Mouse (Mus musculus): Measurements from ENCODE around the gene Sf1. TPM values are rescaled to one million over a fixed set of nuclear protein-coding genes. Genes with fewer than 3 reads are reported as not detected.

The Sf1 gene
- polyA plus RNA-seq, 1 experiment from 2014 or later = 275 TPM

DNA sequence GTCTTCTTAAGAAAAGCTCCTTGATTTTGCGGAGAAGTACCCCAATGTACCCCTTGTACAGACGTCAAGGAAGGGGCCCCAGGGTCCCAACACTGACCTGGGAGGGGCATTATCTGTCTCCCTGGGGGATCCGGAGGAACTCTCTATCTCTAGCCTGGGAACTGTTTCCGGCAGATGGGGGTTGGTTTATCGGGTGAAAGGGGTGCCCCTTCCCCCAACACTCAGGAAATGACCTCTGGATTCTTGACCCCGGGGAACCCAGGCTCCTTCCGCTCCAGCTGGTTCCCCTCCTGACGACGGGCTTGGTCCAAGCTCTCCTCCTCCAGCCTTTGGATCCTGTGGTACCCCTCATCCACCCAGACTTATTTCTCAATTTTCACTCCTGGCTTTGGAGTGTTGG is 38.5 kb downstream of the Sf1 start:
- DNase-seq (ENCODE audit: low spot score) (no peak), ATAC-seq (replicated peaks; ENCODE audit: low FRiP score) (no peak)
- Histone ChIP-seq H3K9ac (ENCODE audit: low read length) (peak overlapping the region; percentile 32; the same call in 1 of the 2 replicates), H3K27me3 (ENCODE audit: control insufficient read depth, insufficient read depth, low read length) (peaks cover 16% of the 10 kb centered on the region), H3K4me1 (replicated peaks; ENCODE audit: control insufficient read depth, insufficient read depth, low read length) (peaks cover 17% of the 10 kb centered on the region), H3K27ac (ENCODE audit: low read depth, low read length) (no peak overlapping the region), H3K4me3 (ENCODE audit: low read depth, low read length) (peak overlapping the region; percentile 22; the same call in 1 of the 2 replicates), H3K36me3 (ENCODE audit: control insufficient read depth, insufficient read depth, low read length) (no peaks in the 10 kb centered on the region), H3K4me2 (ENCODE audit: low read depth, low read length, severe bottlenecking) (peak overlapping the region; percentile 58; the same call in 1 of the 2 replicates), H3K9me3 (ENCODE audit: control insufficient read depth, low read length) (no peaks in the 10 kb centered on the region)
- 16% methylated on average over 9 of the region's 9 CpGs for WGBS

DNA sequence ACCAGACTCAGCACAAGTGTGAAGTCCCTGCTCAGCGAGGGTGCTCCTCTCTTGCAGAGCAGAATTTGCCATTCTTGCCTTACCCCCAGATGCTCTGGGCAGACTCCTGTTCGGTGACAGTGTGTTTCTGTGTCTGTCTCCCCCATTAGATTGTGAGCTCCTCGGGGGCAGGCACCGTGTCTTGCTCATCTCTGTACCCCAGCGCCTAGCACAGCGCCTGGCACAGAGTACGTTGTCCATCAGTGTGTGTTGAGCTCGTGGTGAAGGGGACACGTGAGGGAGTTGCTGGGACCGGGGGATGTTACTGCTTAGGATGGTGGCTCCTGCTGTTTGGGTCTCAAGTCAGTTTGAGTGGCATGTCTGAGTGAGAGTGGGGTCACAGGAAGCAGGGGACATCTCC is 40.4 kb downstream of the Sf1 start:
- ATAC-seq (replicated peaks; ENCODE audit: low FRiP score) = no peak
- no peaks in the 10 kb centered on the region for H3K36me3 ChIP-seq (ENCODE audit: control insufficient read depth, insufficient read depth, low read length)
- 86% methylated on average over 10 of the region's 10 CpGs for whole genome bisulfite sequencing
- no peak for DNase-seq (ENCODE audit: low spot score)
- no peak overlapping the region for H3K4me2 ChIP-seq (ENCODE audit: low read depth, low read length, severe bottlenecking)
- H3K4me3 ChIP-seq (ENCODE audit: low read depth, low read length) = no peak overlapping the region
- peaks cover 17% of the 10 kb centered on the region for H3K4me1 ChIP-seq (replicated peaks; ENCODE audit: control insufficient read depth, insufficient read depth, low read length)
- no peaks in the 10 kb centered on the region for H3K9me3 ChIP-seq (ENCODE audit: control insufficient read depth, low read length)
- H3K27ac ChIP-seq (ENCODE audit: low read depth, low read length) = no peak overlapping the region
- no peak overlapping the region for H3K9ac ChIP-seq (ENCODE audit: low read length)
- H3K27me3 ChIP-seq (ENCODE audit: control insufficient read depth, insufficient read depth, low read length) = peaks cover 16% of the 10 kb centered on the region

DNA sequence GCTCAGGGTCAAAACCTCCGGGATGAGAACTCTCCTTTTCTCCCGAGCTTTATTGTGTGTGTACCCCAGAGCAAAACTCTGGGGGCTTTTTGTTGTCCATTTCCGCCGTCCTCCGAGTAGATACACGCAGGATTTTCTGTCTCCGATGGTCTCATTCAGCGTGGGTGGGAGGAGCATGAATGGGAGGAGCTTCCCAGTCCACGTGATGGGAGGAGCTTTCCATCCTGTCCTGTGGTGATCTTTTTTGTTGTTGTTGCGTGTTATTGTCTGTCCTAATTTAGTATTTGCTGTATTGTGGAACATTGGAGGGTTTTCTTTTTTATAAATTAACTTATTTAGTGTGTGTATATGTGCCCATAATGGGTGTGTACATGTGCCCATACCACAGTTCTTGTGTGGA is 41.9 kb downstream of the Sf1 start:
- ATAC-seq (replicated peaks; ENCODE audit: low FRiP score) (no peak), DNase-seq (ENCODE audit: low spot score) (no peak)
- Histone ChIP-seq H3K27ac (ENCODE audit: low read depth, low read length) (no peak overlapping the region), H3K9ac (ENCODE audit: low read length) (no peak overlapping the region), H3K4me3 (ENCODE audit: low read depth, low read length) (no peak overlapping the region), H3K36me3 (ENCODE audit: control insufficient read depth, insufficient read depth, low read length) (no peaks in the 10 kb centered on the region), H3K27me3 (ENCODE audit: control insufficient read depth, insufficient read depth, low read length) (peaks cover 10% of the 10 kb centered on the region), H3K4me1 (replicated peaks; ENCODE audit: control insufficient read depth, insufficient read depth, low read length) (peaks cover 13% of the 10 kb centered on the region), H3K9me3 (ENCODE audit: control insufficient read depth, low read length) (no peaks in the 10 kb centered on the region), H3K4me2 (ENCODE audit: low read depth, low read length, severe bottlenecking) (no peak overlapping the region)
- 72% methylated on average over 10 of the region's 10 CpGs for WGBS

DNA sequence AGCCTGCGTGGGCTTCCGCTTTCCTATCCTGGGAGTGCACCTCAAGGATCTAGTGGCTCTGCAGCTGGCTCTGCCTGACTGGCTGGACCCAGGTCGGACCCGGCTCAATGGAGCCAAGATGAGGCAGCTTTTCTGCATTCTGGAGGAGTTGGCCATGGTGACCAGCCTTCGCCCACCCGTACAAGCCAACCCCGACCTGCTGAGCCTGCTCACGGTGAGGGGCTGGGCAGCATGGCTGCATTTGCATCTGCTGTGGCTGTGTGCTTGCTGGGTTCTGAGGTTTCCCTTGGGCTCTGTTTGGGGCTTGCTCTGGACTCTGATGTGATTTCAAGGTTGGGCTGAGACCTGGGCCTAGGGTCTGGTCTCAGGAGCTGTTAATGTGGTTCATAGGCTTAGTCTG is 43.6 kb downstream of the Sf1 start:
- H3K4me3 ChIP-seq (ENCODE audit: low read depth, low read length) = no peak overlapping the region
- no peaks in the 10 kb centered on the region; the same call in 1 of the 2 replicates for H3K27me3 ChIP-seq (ENCODE audit: control insufficient read depth, insufficient read depth, low read length)
- peaks cover 3% of the 10 kb centered on the region; the same call in 1 of the 2 replicates for H3K4me1 ChIP-seq (replicated peaks; ENCODE audit: control insufficient read depth, insufficient read depth, low read length)
- ATAC-seq (replicated peaks; ENCODE audit: low FRiP score) (no peak), DNase-seq (ENCODE audit: low spot score) (no peak)
- H3K27ac ChIP-seq (ENCODE audit: low read depth, low read length) = no peak overlapping the region
- H3K9ac ChIP-seq (ENCODE audit: low read length) = no peak overlapping the region
- H3K4me2 ChIP-seq (ENCODE audit: low read depth, low read length, severe bottlenecking) = no peak overlapping the region
- H3K9me3 ChIP-seq (ENCODE audit: control insufficient read depth, low read length) = no peaks in the 10 kb centered on the region
- no peaks in the 10 kb centered on the region for H3K36me3 ChIP-seq (ENCODE audit: control insufficient read depth, insufficient read depth, low read length)
- WGBS = 81% methylated on average over 8 of the region's 8 CpGs

DNA sequence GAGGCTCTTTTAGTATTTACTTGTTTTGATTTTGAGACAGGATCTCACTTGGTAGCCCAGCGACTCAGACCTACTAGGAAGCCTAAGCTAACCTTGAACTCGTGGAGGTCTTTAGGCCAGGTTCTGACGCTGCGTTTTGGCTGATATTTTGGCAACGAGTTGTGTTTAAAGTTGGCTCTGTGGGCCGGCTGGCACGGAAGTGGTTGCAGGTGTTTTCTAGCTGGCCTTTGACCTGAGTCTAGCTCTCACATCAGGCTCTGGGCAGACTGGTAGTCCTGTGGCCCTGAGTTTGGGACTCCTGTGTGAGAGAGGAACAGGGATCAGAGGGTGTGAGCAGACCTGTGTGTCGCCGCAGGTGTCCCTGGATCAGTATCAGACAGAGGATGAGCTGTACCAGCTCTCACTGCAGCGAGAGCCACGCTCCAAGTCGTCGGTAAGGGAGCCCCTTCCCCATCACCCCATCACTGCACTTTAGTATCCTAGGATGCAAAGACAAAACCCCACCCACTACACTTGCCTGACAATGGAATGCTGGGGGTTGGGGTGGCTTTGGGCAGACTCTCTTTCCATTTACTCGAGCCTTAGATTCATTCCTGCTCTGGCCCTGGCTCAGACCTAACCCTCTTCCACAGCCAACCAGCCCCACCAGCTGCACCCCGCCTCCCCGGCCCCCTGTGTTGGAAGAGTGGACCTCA is 44.5 kb downstream of the Sf1 start:
- no peak overlapping the region; the same call in 1 of the 2 replicates for H3K9ac ChIP-seq (ENCODE audit: low read length)
- H3K4me2 ChIP-seq (ENCODE audit: low read depth, low read length, severe bottlenecking) = no peak overlapping the region
- H3K27me3 ChIP-seq (ENCODE audit: control insufficient read depth, insufficient read depth, low read length) = no peaks in the 10 kb centered on the region
- H3K9me3 ChIP-seq (ENCODE audit: control insufficient read depth, low read length) = no peaks in the 10 kb centered on the region
- no peak overlapping the region for H3K27ac ChIP-seq (ENCODE audit: low read depth, low read length)
- H3K36me3 ChIP-seq (ENCODE audit: control insufficient read depth, insufficient read depth, low read length) = no peaks in the 10 kb centered on the region
- no peak for DNase-seq (ENCODE audit: low spot score)
- whole genome bisulfite sequencing = 44% methylated on average over 16 of the region's 16 CpGs
- 0 out of 2 replicates have a peak, but pooled peaks cover 3% of the 10 kb centered on the region for H3K4me1 ChIP-seq (replicated peaks; ENCODE audit: control insufficient read depth, insufficient read depth, low read length)
- H3K4me3 ChIP-seq (ENCODE audit: low read depth, low read length) = no peak overlapping the region
- ATAC-seq (replicated peaks; ENCODE audit: low FRiP score) = no peak

DNA sequence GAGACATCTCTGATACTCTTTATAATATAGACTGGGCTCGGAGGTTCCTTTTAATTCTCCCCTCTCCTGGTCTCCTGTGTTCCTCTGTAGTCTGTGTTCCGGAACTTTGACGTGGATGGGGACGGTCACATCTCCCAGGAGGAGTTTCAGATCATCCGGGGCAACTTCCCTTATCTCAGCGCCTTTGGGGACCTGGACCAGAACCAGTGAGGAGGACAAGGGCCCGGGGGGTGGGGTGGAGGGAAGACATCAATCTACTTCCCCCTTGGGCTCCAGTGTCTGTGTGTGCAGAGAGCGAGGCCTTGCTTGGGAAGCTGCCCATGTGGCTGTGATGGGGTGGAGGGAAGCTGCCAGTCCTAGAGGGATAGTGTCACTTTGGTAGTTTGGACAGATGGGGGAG is 45.3 kb downstream of the Sf1 start:
- no peaks in the 10 kb centered on the region for H3K36me3 ChIP-seq (ENCODE audit: control insufficient read depth, insufficient read depth, low read length)
- H3K27ac ChIP-seq (ENCODE audit: low read depth, low read length) = no peak overlapping the region
- no peaks in the 10 kb centered on the region for H3K9me3 ChIP-seq (ENCODE audit: control insufficient read depth, low read length)
- no peak for ATAC-seq (replicated peaks; ENCODE audit: low FRiP score)
- no peaks in the 10 kb centered on the region for H3K27me3 ChIP-seq (ENCODE audit: control insufficient read depth, insufficient read depth, low read length)
- WGBS = 83% methylated on average over 8 of the region's 8 CpGs
- no peak overlapping the region for H3K4me2 ChIP-seq (ENCODE audit: low read depth, low read length, severe bottlenecking)
- no peak overlapping the region for H3K4me3 ChIP-seq (ENCODE audit: low read depth, low read length)
- no peak overlapping the region for H3K9ac ChIP-seq (ENCODE audit: low read length)
- DNase-seq (ENCODE audit: low spot score) = no peak
- 0 out of 2 replicates have a peak, but pooled peaks cover 3% of the 10 kb centered on the region for H3K4me1 ChIP-seq (replicated peaks; ENCODE audit: control insufficient read depth, insufficient read depth, low read length)

DNA sequence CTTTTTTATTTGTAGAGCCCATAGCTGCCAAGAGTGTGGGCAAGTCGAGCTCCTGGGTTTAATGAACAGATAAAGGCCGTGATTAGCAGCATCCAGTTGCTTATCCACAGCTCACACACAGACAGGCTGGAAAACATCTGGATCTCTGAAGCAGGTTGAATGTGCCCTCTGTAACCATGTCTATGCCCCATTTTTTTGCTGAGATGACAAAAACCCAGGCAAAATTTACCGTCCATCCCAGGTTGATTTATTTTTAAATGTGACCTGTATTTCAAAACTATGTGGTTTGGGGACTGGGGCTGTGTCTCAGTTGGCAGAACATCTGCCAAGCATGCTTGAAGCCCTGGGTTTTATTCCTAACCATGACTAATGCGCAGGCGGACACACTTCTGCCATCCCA is 45.7 kb downstream of the Sf1 start:
- no peak overlapping the region for H3K4me2 ChIP-seq (ENCODE audit: low read depth, low read length, severe bottlenecking)
- H3K27me3 ChIP-seq (ENCODE audit: control insufficient read depth, insufficient read depth, low read length) = no peaks in the 10 kb centered on the region
- no peaks in the 10 kb centered on the region for H3K36me3 ChIP-seq (ENCODE audit: control insufficient read depth, insufficient read depth, low read length)
- ATAC-seq (replicated peaks; ENCODE audit: low FRiP score) = no peak
- 73% methylated on average over 5 of the region's 5 CpGs for WGBS
- no peak for DNase-seq (ENCODE audit: low spot score)
- H3K4me1 ChIP-seq (replicated peaks; ENCODE audit: control insufficient read depth, insufficient read depth, low read length) = 0 out of 2 replicates have a peak, but pooled peaks cover 3% of the 10 kb centered on the region
- no peaks in the 10 kb centered on the region for H3K9me3 ChIP-seq (ENCODE audit: control insufficient read depth, low read length)
- no peak overlapping the region for H3K4me3 ChIP-seq (ENCODE audit: low read depth, low read length)
- H3K9ac ChIP-seq (ENCODE audit: low read length) = no peak overlapping the region
- H3K27ac ChIP-seq (ENCODE audit: low read depth, low read length) = no peak overlapping the region

DNA sequence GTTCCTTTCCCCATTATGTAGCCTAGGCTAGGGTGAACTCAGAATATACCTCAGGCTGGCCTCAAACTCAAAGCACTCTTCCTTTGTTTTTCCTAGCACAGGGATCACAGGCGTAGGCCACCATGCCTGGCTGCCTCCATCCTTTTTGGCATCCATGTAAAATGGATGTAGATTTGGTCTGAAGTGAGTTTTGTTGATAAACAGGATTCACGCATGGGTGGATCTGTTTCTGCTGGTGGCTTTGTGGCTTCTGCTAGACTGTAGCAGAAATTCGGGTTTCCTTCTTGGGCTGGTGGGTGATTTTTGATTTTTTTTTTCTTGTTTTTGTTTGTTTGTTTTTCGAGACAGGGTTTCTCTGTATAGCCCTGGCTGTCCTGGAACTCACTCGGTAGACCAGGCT is 46.4 kb downstream of the Sf1 start:
- H3K4me2 ChIP-seq (ENCODE audit: low read depth, low read length, severe bottlenecking) = no peak overlapping the region
- ATAC-seq (replicated peaks; ENCODE audit: low FRiP score) (no peak), DNase-seq (ENCODE audit: low spot score) (no peak)
- H3K27ac ChIP-seq (ENCODE audit: low read depth, low read length) = no peak overlapping the region
- no peaks in the 10 kb centered on the region for H3K36me3 ChIP-seq (ENCODE audit: control insufficient read depth, insufficient read depth, low read length)
- no peaks in the 10 kb centered on the region for H3K27me3 ChIP-seq (ENCODE audit: control insufficient read depth, insufficient read depth, low read length)
- H3K4me3 ChIP-seq (ENCODE audit: low read depth, low read length) = no peak overlapping the region
- H3K9me3 ChIP-seq (ENCODE audit: control insufficient read depth, low read length) = no peaks in the 10 kb centered on the region
- 89% methylated on average over 5 of the region's 5 CpGs for WGBS
- no peak overlapping the region for H3K9ac ChIP-seq (ENCODE audit: low read length)
- 0 out of 2 replicates have a peak, but pooled peaks cover 3% of the 10 kb centered on the region for H3K4me1 ChIP-seq (replicated peaks; ENCODE audit: control insufficient read depth, insufficient read depth, low read length)

DNA sequence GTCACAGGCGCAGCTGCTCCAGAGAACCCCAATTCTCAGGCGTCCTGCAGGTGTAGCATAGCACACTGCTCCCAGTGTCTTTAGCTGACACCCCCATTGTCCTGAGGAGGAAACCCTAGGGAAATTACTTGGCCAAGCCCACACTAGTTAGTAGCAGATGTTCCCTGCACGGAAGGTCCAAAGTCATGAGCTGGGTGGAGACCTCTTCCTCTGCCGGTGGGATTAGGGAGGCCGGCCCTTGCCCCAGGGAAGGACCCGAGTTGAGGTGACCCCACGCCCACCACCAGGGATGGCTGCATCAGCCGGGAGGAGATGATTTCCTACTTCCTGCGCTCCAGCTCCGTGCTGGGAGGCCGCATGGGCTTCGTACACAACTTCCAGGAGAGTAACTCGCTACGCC is 49.3 kb downstream of the Sf1 start:
- Histone ChIP-seq H3K27ac (ENCODE audit: low read depth, low read length) (no peak overlapping the region), H3K4me3 (ENCODE audit: low read depth, low read length) (no peak overlapping the region), H3K36me3 (ENCODE audit: control insufficient read depth, insufficient read depth, low read length) (no peaks in the 10 kb centered on the region), H3K4me2 (ENCODE audit: low read depth, low read length, severe bottlenecking) (no peak overlapping the region), H3K9me3 (ENCODE audit: control insufficient read depth, low read length) (no peaks in the 10 kb centered on the region), H3K27me3 (ENCODE audit: control insufficient read depth, insufficient read depth, low read length) (no peaks in the 10 kb centered on the region), H3K9ac (ENCODE audit: low read length) (no peak overlapping the region), H3K4me1 (replicated peaks; ENCODE audit: control insufficient read depth, insufficient read depth, low read length) (peaks cover 23% of the 10 kb centered on the region)
- no peak for DNase-seq (ENCODE audit: low spot score)
- no peak for ATAC-seq (replicated peaks; ENCODE audit: low FRiP score)
- 71% methylated on average over 14 of the region's 14 CpGs for WGBS
